Mouse (Mus musculus) frontal cortex, postnatal 14 days (tissue): ENCODE data around the gene Zfp866.
A peak's percentile ranks its signal among the peaks of the same experiment; 100 is the strongest.

Source experiments
- DNase-seq, 2 experiments: peaks; one replicate each; pipeline ENCODE4 v3.0.0; 2022; ENCODE audit warnings: low spot score in 2 of 2

Gene Zfp866

GRCm38 (mm10) chr8:69790773-69791367 lies at the start of gene Zfp866, which contains the start of gene Atp13a1:
TSS of gene Zfp866 (minus strand) at chr8:69791178.
TSS of gene Atp13a1 (plus strand) at chr8:69791163.
- DNase-seq, result peak; percentile 76 to 82

DNA sequence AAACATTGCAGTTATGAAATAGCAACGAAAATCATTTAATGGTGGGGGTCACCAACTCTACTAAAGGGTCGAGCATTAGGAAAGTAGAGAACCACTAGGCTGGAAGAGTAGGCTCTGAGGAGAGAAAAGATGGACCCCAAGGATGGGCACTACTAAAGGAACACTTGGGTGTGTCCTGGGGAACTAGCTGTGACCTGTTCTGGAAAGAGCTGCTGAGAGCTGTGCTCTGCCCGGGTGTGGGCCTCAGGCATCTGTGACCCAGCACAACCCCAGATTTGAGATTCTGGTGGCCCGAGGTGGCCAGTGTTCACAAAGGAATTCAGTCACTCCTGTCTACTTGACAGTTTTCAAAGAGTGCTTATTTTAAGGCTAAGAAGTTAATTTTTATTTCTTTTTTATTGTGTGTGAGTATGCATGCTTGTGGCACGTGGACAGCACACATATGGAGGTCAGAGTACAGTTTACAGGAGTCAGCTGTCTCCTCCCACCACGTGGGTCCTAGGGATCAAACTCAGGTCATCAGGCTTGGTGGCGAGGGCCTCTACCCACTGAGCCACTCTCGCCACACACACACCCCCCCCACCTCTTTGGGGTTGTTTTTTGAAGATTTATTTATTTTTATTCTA lies 46.2 kb upstream of the Zfp866 start:
- no peak for DNase-seq

GRCm38 (mm10) chr8:69832298-69832853 lies 41.4 kb upstream of the Zfp866 start, which contains the start of gene Pbx4:
TSS of gene Pbx4 (plus strand) at chr8:69832491.
- peak; percentile 92 to 97 for DNase-seq

DNA sequence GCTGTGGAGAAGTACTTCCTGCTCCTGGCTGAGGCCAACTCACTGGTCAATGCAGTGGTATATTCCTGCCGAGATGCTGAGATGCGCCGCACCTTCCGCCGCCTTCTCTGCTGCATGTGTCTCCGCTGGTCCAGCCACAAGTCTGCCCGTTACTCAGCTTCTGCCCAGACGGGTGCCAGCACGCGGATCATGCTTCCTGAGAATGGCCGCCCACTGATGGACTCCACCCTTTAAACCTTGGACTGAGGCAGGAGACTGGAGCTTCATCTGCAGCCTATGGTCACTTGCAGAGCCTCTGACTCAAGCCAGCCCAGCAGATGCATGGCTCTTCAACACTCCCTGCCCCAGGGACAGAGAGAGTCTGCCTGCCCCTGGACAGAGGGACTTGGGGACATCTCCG lies 35.4 kb upstream of the Zfp866 start:
- no peak for DNase-seq

DNA sequence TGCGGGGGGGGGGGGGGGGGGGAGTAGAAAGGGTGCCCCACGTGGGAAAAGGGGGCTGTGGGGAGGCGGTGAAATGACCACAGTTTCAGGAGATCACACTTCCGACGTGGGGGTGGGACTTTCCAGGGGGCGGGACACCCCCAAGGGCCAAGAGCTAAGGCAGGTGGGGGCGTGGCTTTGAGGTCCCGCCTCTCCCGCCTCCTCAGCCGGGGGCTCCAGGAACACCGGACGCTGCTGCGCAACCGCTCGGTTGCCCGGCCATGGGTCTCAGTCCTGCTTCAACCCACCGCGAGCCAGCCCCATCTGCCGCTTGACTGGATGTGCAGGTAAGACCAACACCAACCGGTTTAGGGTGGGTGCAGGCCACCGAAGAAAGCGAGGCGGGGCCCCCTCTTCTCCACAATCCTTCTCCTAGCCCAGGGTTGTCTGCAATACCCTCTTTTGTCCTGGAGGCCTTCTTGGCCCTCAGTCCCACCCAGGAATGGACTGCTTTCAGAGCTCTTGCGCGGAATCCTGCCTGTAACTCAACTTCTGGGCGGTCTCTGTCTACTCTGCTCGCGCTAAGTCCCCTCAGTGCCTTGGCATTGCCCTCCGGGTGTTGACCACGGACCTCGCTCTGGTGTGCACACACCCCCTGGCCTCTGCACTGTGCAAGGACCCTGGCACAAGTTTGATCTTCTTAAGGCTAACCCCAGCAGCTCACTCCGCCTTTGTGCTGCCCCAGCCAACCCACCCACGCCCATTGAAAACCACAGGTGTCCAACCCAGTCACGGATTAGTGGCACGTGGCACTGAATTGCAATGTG lies 31.6 kb upstream of the Zfp866 start, which contains the start of gene Lpar2:
TSS of gene Lpar2 (plus strand) at position 44 of the 806 bp plus-strand sequence.
- no peak for DNase-seq

- no peak for DNase-seq
Observed at GRCm38 (mm10) chr8:69821971-69822385, 31.0 kb upstream of the Zfp866 start.

DNA sequence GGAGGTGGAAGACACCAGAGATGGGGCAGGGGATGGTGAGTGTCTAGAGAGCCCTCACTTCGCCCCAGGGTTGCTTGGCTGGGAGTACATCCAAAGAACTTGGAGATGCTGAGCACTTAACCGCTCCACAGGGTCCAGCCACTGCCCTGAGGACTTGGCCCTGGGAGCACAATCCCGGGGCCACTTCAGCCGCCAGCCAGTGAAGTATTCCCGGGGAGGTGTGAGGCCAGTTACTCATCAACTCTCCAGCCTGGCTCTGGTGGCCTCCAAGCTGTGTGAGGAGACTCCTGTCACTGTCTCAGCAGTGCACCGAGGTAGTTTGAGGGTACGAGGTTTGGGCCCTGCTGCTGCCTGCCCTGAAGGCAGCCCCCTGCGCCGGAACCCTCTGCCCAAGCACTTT lies 29.5 kb upstream of the Zfp866 start:
- DNase-seq, result no peak

DNA sequence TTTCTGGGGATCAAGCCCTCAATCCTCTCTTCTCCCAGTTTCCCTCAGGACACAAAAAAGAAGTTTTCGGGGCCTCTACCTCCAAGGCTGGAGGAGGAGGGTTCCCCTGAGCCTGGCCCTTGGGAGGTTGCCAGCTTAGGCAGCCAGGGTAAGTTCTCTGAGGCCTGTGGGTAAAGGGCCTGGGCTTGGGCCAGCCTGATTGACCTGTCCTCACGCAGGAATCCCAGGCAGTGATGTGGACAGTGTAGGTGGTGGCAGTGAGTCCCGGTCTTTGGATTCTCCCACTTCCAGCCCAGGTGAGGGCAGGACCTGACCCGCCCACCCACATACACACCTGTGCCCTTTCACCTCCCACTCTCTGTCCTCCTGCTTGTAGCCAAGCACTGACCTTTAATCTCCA lies 24.4 kb upstream of the Zfp866 start:
- no peak for DNase-seq

- no peak for DNase-seq
Observed at GRCm38 (mm10) chr8:69814881-69815280, 23.9 kb upstream of the Zfp866 start.

DNA sequence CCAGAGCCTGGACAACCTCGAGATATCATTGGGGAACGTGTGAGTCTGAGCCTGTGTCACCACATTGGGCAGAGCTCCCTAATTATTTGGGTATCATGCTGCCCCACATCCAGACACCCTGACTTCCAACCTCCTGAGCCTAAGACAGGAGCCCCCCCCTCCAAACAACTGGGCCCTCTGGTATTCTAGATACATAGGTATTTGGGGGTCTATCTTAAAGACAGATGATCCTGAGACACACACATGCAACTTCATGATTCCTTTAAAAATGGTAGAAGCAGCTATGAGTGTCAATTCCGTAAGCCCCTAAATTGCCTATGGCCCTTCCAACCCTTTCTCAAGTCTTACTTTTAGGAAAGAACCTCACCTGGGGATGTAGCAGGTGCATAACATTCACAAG lies 18.8 kb upstream of the Zfp866 start:
- DNase-seq, result no peak

DNA sequence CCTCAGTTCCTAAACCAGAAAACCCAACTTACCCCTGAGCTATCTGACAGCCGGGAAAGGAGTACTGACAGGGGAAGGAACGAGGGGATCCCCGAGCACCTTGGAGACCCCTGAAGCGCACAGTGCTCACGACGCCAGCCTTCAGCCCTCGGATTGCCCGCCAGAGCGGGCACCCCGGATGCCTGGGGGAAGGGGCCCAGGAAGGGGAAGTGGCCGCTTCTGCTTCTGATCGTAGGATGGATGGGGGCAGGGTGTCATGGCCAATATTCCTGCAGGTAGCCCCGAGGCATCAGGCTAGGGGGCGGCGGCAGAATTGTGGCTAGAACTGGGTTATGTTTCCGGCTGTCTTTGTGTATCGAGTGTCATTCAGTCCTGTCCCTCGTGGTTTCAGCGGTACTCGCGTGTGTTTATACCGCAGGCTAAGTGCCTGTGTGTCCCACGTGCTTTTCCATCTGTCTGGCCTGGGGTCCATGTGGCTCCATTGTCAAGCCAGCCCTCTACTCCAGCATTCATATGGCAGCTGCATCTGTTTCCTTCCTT lies 18.0 kb upstream of the Zfp866 start:
- no peak for DNase-seq

- DNase-seq, result peak in 1 of 2 experiments; percentile 56
Observed at GRCm38 (mm10) chr8:69808094-69808863, 17.3 kb upstream of the Zfp866 start, which contains the start of gene Gmip. TSS of gene Gmip (plus strand) at chr8:69808679.

DNA sequence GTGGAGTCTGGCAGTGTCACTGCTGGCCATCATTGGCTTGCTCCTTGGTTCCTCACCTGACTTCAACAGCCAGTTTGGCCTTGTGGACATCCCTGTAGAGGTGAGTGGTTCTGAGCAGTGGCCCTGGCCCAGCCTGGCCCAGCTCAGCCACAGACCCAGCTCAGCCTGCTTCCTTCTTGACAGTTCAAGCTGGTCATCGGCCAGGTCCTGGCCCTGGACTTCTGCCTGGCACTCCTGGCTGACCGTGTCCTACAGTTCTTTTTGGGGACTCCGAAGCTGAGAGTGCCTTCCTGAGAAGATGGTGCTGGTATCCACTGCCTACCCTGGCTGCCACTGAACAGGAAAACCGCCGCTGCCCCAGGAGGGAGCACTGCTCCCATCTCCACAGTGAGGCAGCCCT lies 16.3 kb upstream of the Zfp866 start:
- DNase-seq, result no peak

DNA sequence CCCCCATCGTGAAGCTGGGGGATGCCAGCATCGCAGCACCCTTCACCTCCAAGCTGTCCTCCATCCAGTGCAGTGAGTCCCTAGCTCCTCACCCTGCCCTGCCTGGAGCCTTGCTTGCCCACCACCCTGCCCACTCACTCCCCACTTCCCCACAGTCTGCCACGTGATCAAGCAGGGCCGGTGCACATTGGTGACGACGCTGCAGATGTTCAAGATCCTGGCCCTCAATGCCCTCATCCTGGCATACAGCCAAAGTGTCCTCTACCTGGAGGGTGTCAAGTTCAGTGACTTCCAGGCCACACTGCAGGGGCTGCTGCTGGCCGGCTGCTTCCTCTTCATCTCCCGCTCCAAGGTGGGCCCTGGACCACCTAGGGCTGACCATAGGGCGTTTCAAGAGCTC lies 14.5 kb upstream of the Zfp866 start:
- DNase-seq, result no peak

DNA sequence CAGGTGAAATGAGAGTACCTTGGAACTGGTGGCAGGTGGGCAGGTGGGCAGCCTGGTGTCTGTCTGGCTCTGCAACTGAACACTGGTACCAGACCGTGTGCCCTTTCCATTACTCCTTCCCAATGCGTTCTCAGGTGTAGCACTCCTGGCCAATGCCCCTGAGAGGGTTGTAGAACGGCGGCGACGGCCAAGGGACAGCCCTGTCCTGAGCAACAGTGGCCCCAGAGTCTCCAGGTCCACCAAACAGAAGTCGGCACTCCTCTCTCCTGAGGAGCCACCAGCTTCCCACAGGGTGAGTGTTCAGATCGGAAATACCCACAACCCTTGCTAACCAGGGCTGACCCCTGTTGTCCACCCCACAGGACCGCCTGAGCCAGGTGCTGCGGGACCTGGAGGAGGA lies 14.1 kb upstream of the Zfp866 start:
- peak in 1 of 2 experiments; percentile 3 for DNase-seq

GRCm38 (mm10) chr8:69804537-69804936 lies 13.6 kb upstream of the Zfp866 start:
- DNase-seq, result peak in 1 of 2 experiments; percentile 3

DNA sequence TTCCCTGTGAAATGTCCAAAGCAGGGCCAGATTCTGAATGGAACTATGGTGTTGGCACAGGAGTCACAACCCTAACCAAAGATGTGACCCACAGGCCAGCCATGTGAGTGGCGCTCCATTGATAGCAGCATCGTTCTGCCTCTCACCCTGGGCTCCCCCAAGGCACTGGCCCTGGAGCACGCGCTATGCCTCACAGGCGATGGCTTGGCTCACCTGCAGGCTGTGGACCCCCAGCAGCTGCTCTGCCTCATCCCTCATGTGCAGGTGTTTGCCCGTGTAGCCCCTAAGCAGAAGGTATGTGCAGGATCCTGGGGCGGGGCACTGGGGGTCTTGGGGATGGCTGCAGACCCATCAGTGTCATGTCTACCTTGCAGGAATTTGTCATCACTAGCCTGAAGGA lies 12.4 kb upstream of the Zfp866 start:
- DNase-seq, result peak in 1 of 2 experiments; percentile 3

DNA sequence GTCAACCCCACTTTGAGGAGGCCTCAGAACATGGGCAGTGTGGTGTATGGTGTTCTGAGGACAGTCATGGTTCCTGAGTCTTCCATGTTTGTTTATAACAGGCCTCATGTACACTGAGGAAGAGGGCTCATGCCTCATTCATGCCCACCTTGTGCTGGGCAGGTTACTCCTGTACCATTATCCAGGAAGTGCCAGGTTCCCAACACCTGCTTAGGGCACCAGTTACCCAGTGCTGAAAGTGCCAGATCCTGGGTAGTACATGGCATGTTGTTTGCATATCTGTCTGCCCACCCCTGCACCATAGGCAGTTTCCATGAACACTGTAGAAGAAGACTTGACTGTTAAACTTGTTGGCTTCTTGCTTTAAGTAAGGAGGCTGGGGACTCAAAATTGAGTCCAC lies 11.2 kb upstream of the Zfp866 start:
- no peak for DNase-seq

- DNase-seq, result no peak
Observed at GRCm38 (mm10) chr8:69801796-69802195, 10.8 kb upstream of the Zfp866 start.

GRCm38 (mm10) chr8:69799946-69800345 lies 9.0 kb upstream of the Zfp866 start:
- DNase-seq, result no peak

DNA sequence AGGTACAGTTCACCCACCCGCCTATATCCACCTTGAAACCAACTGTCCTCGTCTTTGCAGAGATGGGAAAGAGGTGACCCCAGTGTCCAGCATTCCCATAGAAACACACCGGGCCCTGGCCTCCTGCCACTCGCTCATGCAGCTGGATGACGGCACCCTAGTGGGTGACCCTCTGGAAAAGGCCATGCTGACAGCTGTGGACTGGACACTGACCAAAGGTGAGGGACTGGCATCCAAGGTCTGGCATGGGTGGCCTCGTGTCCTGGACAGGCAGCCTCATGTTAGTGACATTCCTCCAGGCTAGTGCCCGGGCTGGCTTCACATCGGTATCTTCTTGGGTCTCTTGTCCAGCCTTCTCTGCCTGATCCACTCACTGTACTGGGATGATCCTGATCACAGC lies 8.3 kb upstream of the Zfp866 start:
- DNase-seq, result no peak
